Mouse (Mus musculus) heart, postnatal 0 days (tissue): ENCODE data around the gene H2-K1. TPM values are rescaled to one million over a fixed set of nuclear protein-coding genes. Genes with fewer than 3 reads are reported as not detected.

ENCODE experiments used
- ATAC-seq: fragments of 200-750 bp; cut with Nextera tagmentation; 2 replicates; pipeline ENCODE4 v1.8.0; 2017; ENCODE audit warnings: low read depth, moderate number of reproducible peaks, moderate library complexity; ENCODE audit not compliant: insufficient read depth
- DNase-seq: peaks from one replicate; pipeline ENCODE4 v3.0.0-alpha.2; 2016; ENCODE audit warnings: low spot score
- H3K27ac ChIP-seq: fragments of 300-500 bp; sonication (generic); 2 replicates; pipeline ENCODE4 v1.5.1; 2014; ENCODE audit warnings: low read depth, mild to moderate bottlenecking
- H3K27me3 ChIP-seq: fragments of 300-500 bp; sonication (generic); 2 replicates; pipeline ENCODE4 v1.6.1; 2014; ENCODE audit warnings: low read length, mixed read lengths; ENCODE audit not compliant: control insufficient read depth, insufficient read depth
- H3K36me3 ChIP-seq: fragments of 300-500 bp; sonication (generic); replicated peaks from 2 replicates; pipeline ENCODE4 v1.6.1; 2014; ENCODE audit warnings: low read length, mixed read lengths; ENCODE audit not compliant: control insufficient read depth, insufficient read depth
- H3K4me1 ChIP-seq: fragments of 300-500 bp; sonication (generic); 2 replicates; pipeline ENCODE4 v1.6.1; 2014; ENCODE audit warnings: antibody characterized with exemption; ENCODE audit not compliant: control insufficient read depth, insufficient read depth
- H3K4me2 ChIP-seq: fragments of 300-500 bp; sonication (generic); 2 replicates; pipeline ENCODE4 v1.6.1; 2014; ENCODE audit warnings: low read depth, mild to moderate bottlenecking, low read length, moderate library complexity
- H3K4me3 ChIP-seq: fragments of 300-500 bp; sonication (generic); 2 replicates; pipeline ENCODE4 v1.5.1; 2014; ENCODE audit warnings: low read depth, low read length
- H3K9ac ChIP-seq: fragments of 300-500 bp; sonication (generic); replicated peaks from 2 replicates; pipeline ENCODE4 v1.6.1; 2014; ENCODE audit warnings: low read depth, low read length, mixed read lengths
- H3K9me3 ChIP-seq: fragments of 300-500 bp; sonication (generic); replicated peaks from 2 replicates; pipeline ENCODE4 v1.6.1; 2016; ENCODE audit warnings: low read length; ENCODE audit not compliant: control insufficient read depth
- CTCF ChIP-seq: IDR thresholded peaks from 2 replicates; pipeline ENCODE4 v1.5.1; 2016; ENCODE audit warnings: antibody characterized with exemption, control low read depth, low read depth
- EP300 ChIP-seq: IDR thresholded peaks from 2 replicates; pipeline ENCODE4 v1.6.1; 2016; ENCODE audit warnings: antibody characterized with exemption, low read depth
- WGBS: fragments of 180-500 bp; shearing (Covaris S2); extraction: QIAGEN DNeasy Blood & Tissue Kit; methylation state at CpG from one replicate; pipeline ENCODE4 v1.1.7; 2014; 5-methylcytosine and 5-hydroxymethylcytosine counted together
- polyA plus RNA-seq: library from polyadenylated mRNA; unstranded; fragments of >200 nt; fragmentation: Nextera tagmentation; extraction: Ambion mirVana; gene quantifications from 2 replicates; pipeline ENCODE4 v1.2.1, GENCODE M21; 2015
- total RNA-seq: library from RNA; depleted of rRNA; stranded (reverse); fragments of >200 nt; gene quantifications from 2 replicates; pipeline ENCODE4 v1.2.3, GENCODE M21; 2014; ENCODE audit warnings: low replicate concordance

H2-K1 gene
- total and polyA plus RNA-seq, 2 experiments from 2014 or later: 48.4 to 84.5 TPM

- H3K36me3 ChIP-seq: peaks cover 51% of the 10 kb centered on the region
- H3K4me1 ChIP-seq: peaks cover 21% of the 10 kb centered on the region
- H3K9ac ChIP-seq: peak overlapping the region; percentile 73
- 45% methylated on average over 9 of the region's 9 CpGs for WGBS
- H3K4me3 ChIP-seq: peak overlapping the region; percentile 63
- no peak for TF ChIP-seq CTCF
- TF ChIP-seq EP300: no peak
- peak overlapping the region; percentile 85 for H3K4me2 ChIP-seq
- H3K27ac ChIP-seq: peak overlapping the region; percentile 96; the same call in 1 of the 2 replicates
- no peaks in the 10 kb centered on the region for H3K27me3 ChIP-seq
- no peak for ATAC-seq
- DNase-seq: no peak
- no peaks in the 10 kb centered on the region for H3K9me3 ChIP-seq
Observed at GRCm38 (mm10) chr17:34032806-34033205, 32.7 kb upstream of the H2-K1 start.

- TF ChIP-seq EP300: no peak
- TF ChIP-seq CTCF: no peak
- DNase-seq: peak; percentile 47
- WGBS: 1% methylated on average over 45 of the region's 48 CpGs
- Histone ChIP-seq H3K9ac (peak overlapping the region; percentile 73), H3K9me3 (no peaks in the 10 kb centered on the region), H3K4me2 (peak overlapping the region; percentile 85), H3K4me1 (peaks cover 24% of the 10 kb centered on the region), H3K27me3 (no peaks in the 10 kb centered on the region), H3K27ac (peak overlapping the region; percentile 96), H3K36me3 (peaks cover 45% of the 10 kb centered on the region), H3K4me3 (peak overlapping the region; percentile 63)
- ATAC-seq: peak; percentile 25
Observed at GRCm38 (mm10) chr17:34032174-34032632, 32.1 kb upstream of the H2-K1 start.

- H3K4me2 ChIP-seq: peak within 1 kb of the TSS; percentile 85
- TF ChIP-seq CTCF (no peak), EP300 (peak; percentile 94)
- no peaks in the 10 kb centered on the region for H3K9me3 ChIP-seq
- under 1% methylated on average over 70 of the region's 88 CpGs for WGBS
- peak; percentile 97 for DNase-seq
- H3K9ac ChIP-seq: peak within 1 kb of the TSS; percentile 73
- H3K27me3 ChIP-seq: no peaks in the 10 kb centered on the region
- peak; percentile 81 for ATAC-seq
- H3K4me1 ChIP-seq: peaks cover 29% of the 10 kb centered on the region
- peak within 1 kb of the TSS; percentile 96 for H3K27ac ChIP-seq
- peaks cover 39% of the 10 kb centered on the region for H3K36me3 ChIP-seq
- peak within 1 kb of the TSS; percentile 63 for H3K4me3 ChIP-seq
Observed at GRCm38 (mm10) chr17:34031465-34032173, 31.5 kb upstream of the H2-K1 start, which contains the start of the genes Slc39a7 and Rxrb. Slc39a7 (minus strand) TSS chr17:34031682. Rxrb (plus strand) TSS chr17:34031812.

- peak overlapping the region; percentile 73 for H3K9ac ChIP-seq
- 2% methylated on average over 20 of the region's 20 CpGs for WGBS
- H3K4me2 ChIP-seq: peak overlapping the region; percentile 85
- H3K36me3 ChIP-seq: peaks cover 32% of the 10 kb centered on the region
- peak overlapping the region; percentile 63 for H3K4me3 ChIP-seq
- TF ChIP-seq CTCF: no peak
- TF ChIP-seq EP300: no peak
- DNase-seq (no peak), ATAC-seq (peak; percentile 0; the same call in 1 of the 2 replicates)
- peak overlapping the region; percentile 96 for H3K27ac ChIP-seq
- H3K9me3 ChIP-seq: no peaks in the 10 kb centered on the region
- peaks cover 29% of the 10 kb centered on the region for H3K4me1 ChIP-seq
- no peaks in the 10 kb centered on the region for H3K27me3 ChIP-seq
Observed at GRCm38 (mm10) chr17:34030861-34031326, 30.7 kb upstream of the H2-K1 start.

GRCm38 (mm10) chr17:34029890-34030595 is 29.9 kb upstream of the H2-K1 start:
- TF ChIP-seq EP300 (no peak), CTCF (no peak)

More at GRCm38 (mm10) chr17:34029890-34030595, 29.9 kb upstream of the H2-K1 start:
- no peaks in the 10 kb centered on the region for H3K27me3 ChIP-seq
- DNase-seq: no peak
- WGBS: 74% methylated on average over 21 of the region's 21 CpGs
- no peaks in the 10 kb centered on the region for H3K9me3 ChIP-seq
- peaks cover 36% of the 10 kb centered on the region for H3K4me1 ChIP-seq
- peak overlapping the region; percentile 63 for H3K4me3 ChIP-seq
- peak overlapping the region; percentile 96; the same call in 1 of the 2 replicates for H3K27ac ChIP-seq
- H3K9ac ChIP-seq: peak overlapping the region; percentile 73
- peak overlapping the region; percentile 85 for H3K4me2 ChIP-seq
- no peak for ATAC-seq
- H3K36me3 ChIP-seq: peaks cover 25% of the 10 kb centered on the region
